Comparison of ENCODE assay signal across 33 mouse cellular contexts in the genomic region with DNA sequence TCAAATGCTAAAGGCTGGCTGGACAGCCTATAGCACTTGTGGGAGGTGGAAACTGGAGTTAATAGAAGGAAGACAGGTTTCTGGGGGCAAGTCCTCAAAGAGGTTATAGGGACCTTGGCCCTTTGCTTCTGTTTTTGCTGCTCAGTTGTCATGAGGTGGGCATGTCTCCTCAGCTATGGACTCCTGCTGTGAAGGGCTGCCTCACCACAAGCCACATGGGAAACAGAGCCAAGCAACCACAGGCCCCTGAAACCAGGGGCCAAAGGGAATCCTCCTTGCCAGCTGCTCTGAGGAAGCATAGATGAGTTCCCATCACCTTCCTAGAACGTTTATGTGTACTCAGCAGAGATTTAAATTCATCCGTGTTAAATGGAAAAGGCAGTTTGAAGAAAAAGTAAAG.
"Had no signal": no experiment of that assay in that cellular context is flagged by ENCODE, and none has a peak within 500 bp of the region (broad histone marks: within the 10 kb centered on the region; RNA-seq: fewer than 3 reads in every experiment).

No protein-coding gene starts in this region.

- H3K4me1 ChIP-seq: limb, embryonic 10.5 days; limb, embryonic 12.5 days; limb, embryonic 13.5 days; limb, embryonic 15.5 days; liver, embryonic 12.5 days; liver, embryonic 13.5 days; midbrain, embryonic 12.5 days; midbrain, embryonic 13.5 days; midbrain, embryonic 15.5 days; neural tube, embryonic 12.5 days had no signal

- H3K27me3 ChIP-seq: limb, embryonic 12.5 days; limb, embryonic 15.5 days; liver, embryonic 12.5 days; liver, embryonic 13.5 days; liver, embryonic 15.5 days; lung, embryonic 15.5 days; midbrain, embryonic 12.5 days; midbrain, embryonic 13.5 days; midbrain, embryonic 15.5 days; neural tube, embryonic 12.5 days; neural tube, embryonic 13.5 days had no signal

- H3K36me3 ChIP-seq: limb, embryonic 10.5 days; limb, embryonic 12.5 days; limb, embryonic 13.5 days; limb, embryonic 15.5 days; liver, embryonic 12.5 days; liver, embryonic 13.5 days; lung, embryonic 15.5 days; midbrain, embryonic 10.5 days; midbrain, embryonic 12.5 days; midbrain, embryonic 13.5 days; midbrain, embryonic 15.5 days; neural tube, embryonic 12.5 days; neural tube, embryonic 13.5 days had no signal

- H3K9ac ChIP-seq: limb, embryonic 12.5 days; limb, embryonic 13.5 days; limb, embryonic 15.5 days; liver, embryonic 12.5 days; liver, embryonic 13.5 days; liver, embryonic 14.5 days; liver, embryonic 15.5 days; liver, postnatal 0 days; lung, embryonic 14.5 days; lung, embryonic 15.5 days; midbrain, embryonic 12.5 days; midbrain, embryonic 13.5 days; midbrain, embryonic 15.5 days; neural tube, embryonic 12.5 days; neural tube, embryonic 13.5 days had no signal

- H3K4me2 ChIP-seq: limb, embryonic 12.5 days; limb, embryonic 13.5 days; limb, embryonic 15.5 days; liver, embryonic 11.5 days; liver, embryonic 12.5 days; liver, embryonic 13.5 days; liver, embryonic 15.5 days; lung, embryonic 14.5 days; lung, embryonic 15.5 days; midbrain, embryonic 11.5 days; midbrain, embryonic 12.5 days; midbrain, embryonic 13.5 days; midbrain, embryonic 15.5 days; neural tube, embryonic 12.5 days; neural tube, embryonic 13.5 days had no signal

- H3K27ac ChIP-seq: limb, embryonic 10.5 days; limb, embryonic 12.5 days; limb, embryonic 13.5 days; limb, embryonic 15.5 days; liver, embryonic 12.5 days; liver, embryonic 13.5 days; liver, embryonic 14.5 days; liver, embryonic 15.5 days; lung, embryonic 15.5 days; macrophage; midbrain, embryonic 10.5 days; midbrain, embryonic 12.5 days; midbrain, embryonic 13.5 days; midbrain, embryonic 15.5 days; neural tube, embryonic 12.5 days; neural tube, embryonic 13.5 days had no signal

- ATAC-seq: liver, embryonic 12.5 days; liver, postnatal 0 days; lung, postnatal 0 days; midbrain, embryonic 13.5 days; midbrain, embryonic 16.5 days had no signal

- H3K9me3 ChIP-seq: limb, embryonic 10.5 days; limb, embryonic 12.5 days; limb, embryonic 13.5 days; limb, embryonic 15.5 days; liver, embryonic 12.5 days; liver, embryonic 13.5 days; liver, embryonic 15.5 days; lung, embryonic 15.5 days; midbrain, embryonic 10.5 days; midbrain, embryonic 12.5 days; midbrain, embryonic 13.5 days; midbrain, embryonic 15.5 days; neural tube, embryonic 12.5 days; neural tube, embryonic 13.5 days had no signal

- DNase-seq: left cerebral cortex, postnatal 4 days; liver; liver, embryonic 13.5 days; liver, postnatal 0 days; lung, adult 18-20 months; lung, adult 2 months; lung, embryonic 14.5 days; lung, postnatal 10 days; lung, postnatal 14 days; lung, postnatal 36 days; lung, postnatal 4 days; midbrain, embryonic 14.5 days had no signal

- H3K4me3 ChIP-seq: limb, embryonic 10.5 days; limb, embryonic 12.5 days; limb, embryonic 13.5 days; limb, embryonic 15.5 days; liver, embryonic 12.5 days; liver, embryonic 13.5 days; liver, embryonic 15.5 days; lung, embryonic 15.5 days; megakaryocyte, embryonic 14.5 days; midbrain, embryonic 10.5 days; midbrain, embryonic 12.5 days; midbrain, embryonic 13.5 days; midbrain, embryonic 15.5 days; myocyte; neural tube, embryonic 12.5 days; neural tube, embryonic 13.5 days had no signal
